Mouse (Mus musculus): ENCODE data around the gene Reep6. TPM values are rescaled to one million over a fixed set of nuclear protein-coding genes. Genes with fewer than 3 reads are reported as not detected.

The Reep6 gene
- not detected for total RNA-seq (2023)

DNA sequence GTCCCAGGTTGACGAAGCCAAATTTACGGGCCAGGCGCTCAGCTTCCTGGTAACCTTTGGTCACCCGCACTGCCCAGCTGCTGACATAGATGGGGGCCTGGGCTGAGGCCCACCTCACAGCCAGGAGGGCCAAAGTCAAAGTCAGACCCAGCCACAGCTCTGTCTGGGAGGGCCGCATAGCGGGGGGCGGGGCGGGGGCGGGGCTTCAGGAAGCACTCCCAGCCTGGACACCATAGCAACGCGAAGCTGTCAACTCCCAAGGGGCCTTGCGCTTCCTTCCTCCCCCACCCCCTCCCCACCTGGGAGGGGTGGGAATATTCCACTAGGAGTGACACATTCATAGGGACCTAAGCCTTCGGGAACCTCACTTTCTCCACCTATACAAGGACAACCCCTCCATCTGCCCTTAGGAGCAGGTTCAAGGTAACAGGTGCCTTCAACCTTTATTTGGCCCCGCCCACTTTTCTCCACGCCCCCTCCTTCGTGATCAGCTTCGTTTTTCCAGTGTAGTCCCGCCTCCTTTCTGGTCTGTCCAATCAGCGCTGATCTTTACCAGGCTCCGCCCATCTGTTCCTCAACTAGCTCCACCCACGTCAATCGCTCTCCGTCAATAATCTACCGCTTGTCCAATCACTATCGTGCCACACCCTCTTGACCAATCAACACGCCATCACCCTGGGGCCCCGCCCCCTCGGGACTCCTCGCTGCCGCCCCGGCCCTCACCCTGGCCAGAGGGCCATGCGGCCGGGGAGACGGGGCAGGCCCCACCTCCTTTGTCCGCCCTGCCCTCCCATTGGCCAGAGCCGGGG is at the start of gene Reep6, which contains the start of gene Pcsk4:
Gene Reep6, plus strand, starts transcription at position 681 of the 809 bp plus-strand sequence.
Gene Pcsk4, minus strand, starts transcription at position 226 of the 809 bp plus-strand sequence.

DNA sequence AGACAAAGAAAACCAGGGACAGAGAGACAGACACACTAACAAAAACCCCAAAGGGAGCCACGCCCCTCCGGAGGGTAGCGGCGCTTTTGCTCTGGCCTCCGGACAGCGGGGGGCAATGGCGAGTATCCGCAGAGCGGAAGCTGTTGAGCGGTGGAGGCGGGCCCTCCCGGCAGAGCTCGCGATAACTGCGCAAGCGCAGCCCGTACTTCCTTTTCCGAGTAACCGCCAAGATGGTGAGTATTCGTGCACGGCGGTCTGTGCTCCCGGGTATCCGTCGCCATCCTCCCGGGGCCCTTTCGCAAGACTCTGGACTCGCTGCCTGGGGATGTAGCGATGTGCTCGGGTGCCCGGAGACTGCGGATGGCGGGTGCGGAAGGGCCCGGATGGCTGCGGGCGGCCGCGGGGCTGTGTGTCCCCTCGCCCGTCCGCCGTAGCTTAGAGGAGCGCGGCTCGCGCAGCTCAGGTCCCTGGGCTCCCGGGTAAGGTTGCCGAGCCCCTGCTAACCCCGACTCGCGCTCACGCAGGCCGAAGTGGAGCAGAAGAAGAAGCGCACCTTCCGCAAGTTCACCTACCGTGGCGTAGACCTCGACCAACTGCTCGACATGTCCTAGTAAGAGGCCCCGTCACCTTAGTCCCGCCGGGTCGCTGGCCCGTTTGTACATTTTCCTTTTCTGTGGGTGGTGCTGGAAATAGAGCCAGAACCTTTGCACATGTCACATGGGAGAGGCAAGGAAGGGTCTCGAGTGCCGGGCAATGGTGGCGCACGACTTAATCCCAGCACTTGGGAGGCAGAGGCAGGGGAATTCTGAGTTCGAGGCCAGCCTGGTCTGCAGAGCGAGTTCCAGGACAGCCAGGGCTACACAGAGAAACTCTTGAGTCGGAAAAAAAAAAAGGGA is 37.3 kb upstream of the Reep6 start, which contains the start of gene Rps15:
Gene Rps15, plus strand, starts transcription at position 203 of the 896 bp plus-strand sequence.

DNA sequence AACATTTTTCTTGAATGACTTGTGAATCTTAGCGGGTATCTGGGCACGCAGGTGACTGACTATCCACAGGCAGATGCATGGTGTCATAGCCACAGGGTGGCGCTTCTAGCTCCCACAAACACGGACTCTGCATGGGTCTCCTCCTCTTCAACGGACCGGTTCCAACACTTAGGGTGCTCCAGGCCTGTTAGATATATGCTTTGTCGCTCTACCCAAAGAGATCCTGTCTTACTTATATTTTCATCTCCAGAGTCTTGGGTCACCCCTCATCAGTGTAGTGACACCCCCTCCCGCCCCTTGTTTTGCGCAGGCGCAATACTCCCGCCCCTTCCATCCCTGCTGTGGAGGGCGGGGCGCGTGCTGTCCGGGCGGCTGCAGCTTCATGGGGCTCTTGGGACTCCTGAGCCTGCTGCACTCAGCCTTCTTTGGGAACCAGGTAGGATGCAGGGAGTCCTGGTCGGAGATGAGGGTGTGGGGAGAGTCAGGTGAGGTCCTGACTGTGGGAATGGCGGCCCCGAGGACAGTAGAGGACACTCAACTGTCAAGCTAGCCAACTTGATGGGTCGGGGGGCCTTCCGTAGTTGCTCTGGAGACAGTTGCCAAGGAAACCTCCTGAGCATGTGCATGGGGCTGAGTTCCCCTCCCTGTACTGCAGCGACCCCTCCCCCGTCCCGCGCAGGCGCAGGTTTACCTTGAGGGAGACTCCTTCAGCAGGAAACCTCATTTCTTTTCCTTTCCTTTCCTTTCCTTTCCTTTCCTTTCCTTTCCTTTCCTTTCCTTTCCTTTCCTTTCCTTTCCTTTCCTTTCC is 33.9 kb upstream of the Reep6 start, which contains the start of gene Apc2:
Gene Apc2, plus strand, starts transcription at position 360 of the 808 bp plus-strand sequence.

DNA sequence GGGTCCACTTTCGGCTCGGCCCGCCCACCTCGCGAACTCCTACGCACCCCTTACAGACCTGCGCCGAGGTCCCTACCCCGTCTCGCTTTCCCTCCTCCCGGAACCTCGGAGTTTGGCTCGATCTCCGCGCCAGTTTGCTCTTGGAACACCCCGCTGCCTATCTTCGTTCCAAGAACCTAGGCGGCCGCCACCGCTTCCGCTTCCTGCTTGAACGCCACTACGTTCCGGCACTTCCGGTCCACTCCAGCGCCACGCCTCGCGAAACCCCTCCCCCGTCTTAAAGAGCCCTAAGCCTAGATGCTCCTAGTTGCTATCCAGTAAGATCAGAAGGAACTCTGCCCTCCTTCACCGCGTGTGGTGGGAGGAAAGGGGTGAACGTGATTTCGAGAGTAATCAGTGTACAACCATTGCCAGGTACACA is 9.4 kb upstream of the Reep6 start, which contains the start of gene 2310011J03Rik:
Gene 2310011J03Rik, minus strand, starts transcription at position 198 of the 421 bp plus-strand sequence.

DNA sequence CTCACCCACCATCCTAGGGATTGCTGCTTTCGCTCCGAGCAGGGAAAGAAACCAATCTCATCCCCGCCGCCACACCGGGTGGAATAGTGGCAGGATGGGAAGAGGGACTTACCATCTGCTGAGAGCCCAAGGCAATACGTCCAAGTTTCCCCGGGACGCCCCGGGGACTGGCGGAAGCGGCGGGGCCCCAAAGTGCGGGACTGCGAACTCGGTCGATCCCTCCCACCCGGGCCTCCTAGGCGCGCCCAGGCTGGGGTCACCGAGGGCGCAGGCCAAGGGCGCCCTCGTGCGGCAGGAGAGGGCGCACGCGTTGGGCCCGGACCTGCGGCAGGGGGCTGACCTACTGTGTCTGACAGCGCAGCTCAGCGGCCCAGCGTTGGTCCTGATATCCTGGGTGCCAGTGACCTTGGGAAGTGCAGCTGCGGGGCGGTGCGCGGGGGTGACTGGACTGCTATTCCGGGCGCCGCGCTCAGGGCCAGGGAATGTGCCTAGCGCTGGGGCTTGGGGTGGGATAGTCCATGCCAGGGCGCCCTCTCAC is 18.6 kb downstream of the Reep6 start, which contains the start of gene Adamtsl5:
Gene Adamtsl5, minus strand, starts transcription at position 169 of the 538 bp plus-strand sequence.

DNA sequence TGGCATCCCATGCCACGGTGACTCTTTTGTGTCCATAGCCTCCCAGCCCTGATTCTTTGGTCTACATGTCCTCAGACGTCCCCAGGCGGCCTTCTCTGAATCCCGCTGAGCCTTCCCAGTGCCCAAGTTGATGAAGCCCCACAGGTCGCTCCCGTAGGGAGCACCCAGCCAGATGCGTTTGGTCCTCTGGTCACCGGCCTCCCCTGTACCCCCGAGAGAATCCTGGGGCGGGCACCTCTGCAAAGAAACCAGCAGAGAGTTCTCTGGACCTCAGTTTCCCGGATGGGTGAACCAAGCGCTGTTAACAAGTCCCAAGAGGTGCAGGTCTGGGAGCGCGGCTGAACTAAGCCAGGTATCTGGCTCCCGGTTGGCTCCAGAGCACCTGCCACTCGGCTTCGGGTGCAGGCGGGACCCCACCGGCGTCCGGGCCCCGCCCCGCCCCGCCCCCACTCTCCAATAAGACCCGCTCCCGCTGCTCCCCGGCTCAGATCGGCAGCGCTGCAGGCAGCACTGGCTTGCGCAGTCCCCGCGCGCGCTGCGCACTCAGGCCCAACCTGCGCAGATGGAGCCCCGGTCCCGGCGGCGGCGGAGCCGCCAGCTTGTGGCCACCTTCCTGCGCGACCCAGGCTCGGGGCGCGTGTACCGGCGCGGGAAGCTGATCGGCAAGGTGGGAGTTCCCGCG is 26.4 kb downstream of the Reep6 start, which contains the start of gene Plk5:
Gene Plk5, plus strand, starts transcription at position 459 of the 682 bp plus-strand sequence.

Other genes starting within 250 kb of the Reep6 start
- gene Sbno2, start 224.4 kb upstream of the Reep6 start, total RNA-seq (2023) = 115 TPM
- 140 TPM for gene Stk11, start 214.2 kb upstream of the Reep6 start, total RNA-seq (2023)
- 152 TPM for gene Atp5d, start 191.3 kb upstream of the Reep6 start, total RNA-seq (2023)
- 51.8 TPM for gene Cbarp, start 189.1 kb upstream of the Reep6 start, total RNA-seq (2023)
- 88.1 TPM for gene Midn, start 181.7 kb upstream of the Reep6 start, total RNA-seq (2023)
- 229 TPM for gene Cirbp, start 164.0 kb upstream of the Reep6 start, total RNA-seq (2023)
- 14.7 TPM for gene 1600002K03Rik, start 157.0 kb upstream of the Reep6 start, total RNA-seq (2023)
- 0.44 TPM for gene Efna2, start 150.5 kb upstream of the Reep6 start, total RNA-seq (2023)
- 70.1 TPM for gene Mum1, start 103.5 kb upstream of the Reep6 start, total RNA-seq (2023)
- gene Ndufs7, start 80.8 kb upstream of the Reep6 start, total RNA-seq (2023) = 83.2 TPM
- gene Gamt, start 68.9 kb upstream of the Reep6 start, total RNA-seq (2023) = not detected
- 199 TPM for gene Dazap1, start 68.5 kb upstream of the Reep6 start, total RNA-seq (2023)
- gene Rps15, start 37.5 kb upstream of the Reep6 start, total RNA-seq (2023) = 4,176 TPM
- gene Apc2, start 34.0 kb upstream of the Reep6 start, total RNA-seq (2023) = 0.06 TPM
- gene 2310011J03Rik, start 9.4 kb upstream of the Reep6 start, total RNA-seq (2023) = 21.3 TPM
- 2.0 TPM for gene Pcsk4, start 455 bp upstream of the Reep6 start, total RNA-seq (2023)
- not detected for gene Adamtsl5, start 18.5 kb downstream of the Reep6 start, total RNA-seq (2023)
- gene Plk5, start 26.5 kb downstream of the Reep6 start, total RNA-seq (2023) = not detected
- 9.0 TPM for gene Mex3d, start 57.7 kb downstream of the Reep6 start, total RNA-seq (2023)
- gene Mbd3, start 69.6 kb downstream of the Reep6 start, total RNA-seq (2023) = 81.1 TPM
- gene Uqcr11, start 76.9 kb downstream of the Reep6 start, total RNA-seq (2023) = 47.1 TPM
- gene Tcf3, start 103.7 kb downstream of the Reep6 start, total RNA-seq (2023) = 82.4 TPM
- not detected for gene Onecut3, start 164.9 kb downstream of the Reep6 start, total RNA-seq (2023)
- not detected for gene Atp8b3, start 209.2 kb downstream of the Reep6 start, total RNA-seq (2023)
- 141 TPM for gene Rexo1, start 231.6 kb downstream of the Reep6 start, total RNA-seq (2023)
- gene Klf16, start 247.4 kb downstream of the Reep6 start, total RNA-seq (2023) = 28.5 TPM

Data from CD4-positive naive resting alpha-beta T cell, adult 76 days (primary cell).